In genomic region chr2:172827564-172827963, GRCm38 (mm10) we compare ENCODE assay signal across 7 mouse cellular contexts.
DNase-seq lines count a peak whose midpoint lies in the region; ATAC-seq and TF ChIP-seq lines count a peak whose summit lies in the region.

No protein-coding gene starts in this region.

- H3K27me3 ChIP-seq in midbrain, embryonic 14.5 days (ENCODE audit: control insufficient read depth, insufficient read depth, low read length), result no peaks in the 10 kb centered on the region
- H3K27me3 ChIP-seq in midbrain, embryonic 13.5 days, result peaks cover 44% of the 10 kb centered on the region
- peaks cover 24% of the 10 kb centered on the region for H3K27me3 ChIP-seq in liver, postnatal 0 days (ENCODE audit: insufficient read depth, low read length)

- H3K36me3 ChIP-seq in midbrain, embryonic 14.5 days (ENCODE audit: control insufficient read depth, insufficient read depth, low read length), result no peaks in the 10 kb centered on the region
- no peaks in the 10 kb centered on the region for H3K36me3 ChIP-seq in midbrain, embryonic 13.5 days
- H3K36me3 ChIP-seq in liver, postnatal 0 days (replicated peaks; ENCODE audit: insufficient read depth, low read length), result no peaks in the 10 kb centered on the region

- H3K9ac ChIP-seq in midbrain, embryonic 14.5 days (replicated peaks; ENCODE audit: low read length), result no peak overlapping the region
- H3K9ac ChIP-seq in midbrain, embryonic 13.5 days (replicated peaks), result no peak overlapping the region
- H3K9ac ChIP-seq in liver, postnatal 0 days (replicated peaks), result no peak overlapping the region

- ATAC-seq in midbrain, embryonic 14.5 days (ENCODE audit: low FRiP score, low TSS enrichment), result no peak
- ATAC-seq in midbrain, embryonic 13.5 days, result no peak
- peak; percentile 8; the same call in 1 of the 2 replicates for ATAC-seq in liver, postnatal 0 days
- no peak for ATAC-seq in cerebellum, adult (ENCODE audit: insufficient number of reproducible peaks, low FRiP score, low TSS enrichment)

- H3K4me2 ChIP-seq in midbrain, embryonic 14.5 days (ENCODE audit: low read length), result no peak overlapping the region
- no peak overlapping the region for H3K4me2 ChIP-seq in midbrain, embryonic 13.5 days (replicated peaks)
- H3K4me2 ChIP-seq in liver, postnatal 0 days (ENCODE audit: low read depth, low read length), result no peak overlapping the region

- whole genome bisulfite sequencing in midbrain, embryonic 14.5 days, result 63% methylated on average over 7 of the region's 7 CpGs
- 62% methylated on average over 7 of the region's 7 CpGs for WGBS in midbrain, embryonic 13.5 days
- WGBS in liver, postnatal 0 days (ENCODE audit: insufficient replicate concordance), result 47% methylated on average over 7 of the region's 7 CpGs

- H3K4me3 ChIP-seq in midbrain, embryonic 14.5 days (replicated peaks; ENCODE audit: low read depth, low read length), result no peak overlapping the region
- no peak overlapping the region for H3K4me3 ChIP-seq in midbrain, embryonic 13.5 days (replicated peaks)
- no peak overlapping the region for H3K4me3 ChIP-seq in liver, postnatal 0 days (ENCODE audit: low read depth, low read length)

- H3K27ac ChIP-seq in midbrain, embryonic 14.5 days (replicated peaks; ENCODE audit: low read depth, low read length), result no peak overlapping the region
- no peak overlapping the region for H3K27ac ChIP-seq in midbrain, embryonic 13.5 days
- H3K27ac ChIP-seq in liver, postnatal 0 days (ENCODE audit: low read depth), result no peak overlapping the region

- peak; percentile 72 for DNase-seq in midbrain, embryonic 14.5 days
- peak; percentile 82 for DNase-seq in R1 (ENCODE audit: low read depth, low spot score)
- peak; percentile 77 for DNase-seq in embryo, embryonic 10 days (ENCODE audit: low spot score)
- peak; percentile 59 for DNase-seq in liver, postnatal 0 days
- peak; percentile 45 for DNase-seq in thymus, postnatal 14 days

- peaks cover 6% of the 10 kb centered on the region; the same call in 1 of the 2 replicates for H3K4me1 ChIP-seq in midbrain, embryonic 14.5 days (ENCODE audit: control insufficient read depth, insufficient read depth, low read length)
- H3K4me1 ChIP-seq in midbrain, embryonic 13.5 days (replicated peaks), result peaks cover 8% of the 10 kb centered on the region
- no peaks in the 10 kb centered on the region for H3K4me1 ChIP-seq in liver, postnatal 0 days (ENCODE audit: insufficient read depth)

- peak; percentile 55 for TF ChIP-seq CTCF in liver, postnatal 0 days (IDR thresholded peaks at IDR 0.05; ENCODE audit: low read depth)

- no peaks in the 10 kb centered on the region for H3K9me3 ChIP-seq in midbrain, embryonic 14.5 days (ENCODE audit: control insufficient read depth, low read length)
- no peaks in the 10 kb centered on the region for H3K9me3 ChIP-seq in midbrain, embryonic 13.5 days
- H3K9me3 ChIP-seq in liver, postnatal 0 days (ENCODE audit: low read length), result no peaks in the 10 kb centered on the region

- no peak for TF ChIP-seq EP300 in liver, postnatal 0 days (IDR thresholded peaks at IDR 0.05; ENCODE audit: low read depth)
